Mouse (Mus musculus): ENCODE measurements around the gene Gcc1.

DNA sequence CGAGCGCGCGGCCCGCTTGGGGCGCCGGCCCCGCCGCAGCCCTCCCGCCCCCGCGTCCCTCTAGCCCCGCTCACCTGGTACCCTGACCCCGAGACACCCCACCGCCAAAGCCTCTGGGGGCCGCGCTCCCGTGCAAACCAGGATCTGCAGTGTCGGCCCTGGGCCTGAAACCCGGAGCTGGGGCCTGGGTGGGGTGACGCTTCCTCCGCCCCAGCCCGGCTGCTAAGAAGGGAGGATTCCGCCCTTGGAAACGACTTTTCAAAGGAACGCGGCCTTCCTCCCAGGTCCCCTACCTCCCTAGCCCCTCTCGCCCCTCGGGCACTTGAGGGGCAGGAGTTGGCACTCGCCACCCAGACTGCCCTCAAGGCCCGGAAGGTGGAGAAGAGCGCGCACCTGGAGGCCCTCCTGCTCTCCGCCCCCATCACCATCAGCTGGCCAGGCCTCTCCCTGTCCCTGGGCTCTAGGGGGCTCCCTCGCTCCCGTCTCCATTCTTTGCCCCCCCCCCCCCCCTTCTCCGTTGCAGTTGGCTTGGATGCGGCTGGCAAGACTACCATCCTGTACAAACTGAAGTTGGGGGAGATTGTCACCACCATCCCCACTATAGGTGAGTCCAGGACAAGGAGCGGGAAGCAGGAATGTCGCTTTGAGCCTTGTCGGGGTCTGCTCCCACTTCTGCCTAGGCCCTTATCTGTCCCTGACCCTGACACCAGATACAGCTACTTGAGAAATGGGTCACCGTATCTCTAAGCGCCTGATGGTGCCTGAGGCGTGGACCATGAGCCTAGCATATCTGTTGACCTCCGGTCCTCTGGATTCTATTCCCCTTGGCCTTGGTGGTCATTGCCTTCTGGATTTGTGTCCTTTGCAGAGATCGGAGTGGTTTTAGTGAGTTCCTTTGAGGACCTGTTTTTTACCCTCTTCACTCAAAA, 4.2 kb downstream of the Gcc1 start:
- no peak for TF ChIP-seq POLR2AphosphoS5 (IDR thresholded peaks at IDR 0.05; ENCODE audit: insufficient replicate concordance, low read depth, low read length)
- no peak for TF ChIP-seq CTCF (IDR thresholded peaks at IDR 0.05; ENCODE audit: low read depth, low read length)
- peak; percentile 23; the same call in 1 of the 2 replicates for TF ChIP-seq TAL1 (conservative IDR thresholded peaks at IDR 0.05; ENCODE audit: low read depth, low read length)
- no peak for TF ChIP-seq GATA1 (IDR thresholded peaks at IDR 0.05; ENCODE audit: borderline replicate concordance, low read length)

Measured in G1E (cell line).